Mouse (Mus musculus) urinary bladder, adult 2 months (tissue): ENCODE data around the gene Srl. TPM values are rescaled to one million over a fixed set of nuclear protein-coding genes. Genes with fewer than 3 reads are reported as not detected.

Experiments
- polyA plus RNA-seq: library from polyadenylated mRNA; depleted of rRNA; stranded (reverse); fragments of >200 nt; gene quantifications from 2 replicates; pipeline ENCODE4 v1.2.3, GENCODE M21; 2012; rRNA removed

Gene Srl
- polyA plus RNA-seq, 1 experiment: 18.8 TPM

Other genes with a start within 250 kb of the Srl start
- gene Adcy9, start 121.3 kb downstream of the Srl start, polyA plus RNA-seq: 10.1 and 12.1 TPM in 2 replicates
- 8.4 and 9.3 TPM in 2 replicates for gene Tfap4, start 18.0 kb upstream of the Srl start, polyA plus RNA-seq
- gene Glis2, start 52.9 kb upstream of the Srl start, polyA plus RNA-seq: 40.3 and 43.3 TPM in 2 replicates
- 57.5 and 64.8 TPM in 2 replicates for gene Pam16, start 83.2 kb upstream of the Srl start, polyA plus RNA-seq
- 26.6 and 28.5 TPM in 2 replicates for gene Vasn, start 98.1 kb upstream of the Srl start, polyA plus RNA-seq
- 36.6 and 37.9 TPM in 2 replicates for gene Dnaja3, start 98.2 kb upstream of the Srl start, polyA plus RNA-seq
- gene Coro7, start 138.0 kb upstream of the Srl start, polyA plus RNA-seq: 32.6 and 33.5 TPM in 2 replicates
- gene Nmral1, start 177.5 kb upstream of the Srl start, polyA plus RNA-seq: 8.3 and 12.0 TPM in 2 replicates
- gene Hmox2, start 184.5 kb upstream of the Srl start, polyA plus RNA-seq: 54.0 and 59.1 TPM in 2 replicates
- 41.1 and 51.1 TPM in 2 replicates for gene Cdip1, start 248.5 kb upstream of the Srl start, polyA plus RNA-seq